Mouse (Mus musculus) liver, adult 10 weeks (tissue): ENCODE data around the gene Wfikkn2. TPM values are rescaled to one million over a fixed set of nuclear protein-coding genes. Genes with fewer than 3 reads are reported as not detected.

ENCODE experiments used
- polyA plus RNA-seq: library from polyadenylated mRNA; stranded (reverse); fragments of 350-450 nt; fragmentation: Illumina TruSeq; extraction: RNeasy Lipid Tissue Mini Kit (QIAGEN cat#74804); gene quantifications from one replicate; pipeline ENCODE4 v1.2.3, GENCODE M21; 2014; ENCODE audit warnings: low read depth, low replicate concordance

Gene Wfikkn2
- polyA plus RNA-seq: not detected

DNA sequence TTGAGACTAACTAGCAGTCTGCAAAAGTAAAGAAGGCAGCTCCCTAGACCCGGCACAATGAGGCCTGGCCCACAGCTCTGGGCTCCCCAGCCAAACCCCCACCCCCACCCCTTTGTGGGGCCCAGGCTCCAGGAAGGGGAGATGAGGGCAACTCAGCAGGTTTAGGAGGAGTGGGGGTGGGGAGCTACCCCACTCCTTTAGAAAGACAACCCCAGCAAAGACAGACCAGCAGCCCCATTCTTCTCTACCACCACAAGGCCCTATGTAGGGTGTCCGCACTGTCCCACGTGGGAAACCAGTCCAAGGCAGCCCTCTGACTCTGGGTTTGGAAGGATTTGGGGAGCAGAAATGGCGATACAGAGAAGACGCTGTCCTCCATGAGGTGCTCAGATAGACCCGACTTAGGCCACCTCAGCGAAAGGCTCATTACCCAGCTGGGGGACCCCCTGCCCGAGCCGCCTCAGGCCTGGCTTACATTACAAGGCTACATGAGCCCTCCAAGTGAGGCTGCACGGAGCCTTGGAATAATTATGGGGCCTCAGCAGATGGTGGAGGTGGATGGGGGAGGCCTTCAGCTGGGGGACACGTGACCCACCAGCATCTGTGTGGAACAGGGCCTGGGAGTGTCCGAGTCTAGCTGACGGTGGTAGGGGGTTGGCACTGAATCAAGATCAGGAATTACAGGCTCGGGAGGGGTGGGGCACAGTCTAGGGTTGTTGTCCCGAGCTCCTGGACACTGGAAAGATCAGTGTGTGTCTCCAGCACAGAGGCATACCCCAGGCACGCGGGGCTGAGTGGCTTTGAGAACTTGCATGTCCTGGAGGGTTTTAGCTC is at the start of gene Wfikkn2:
Gene Wfikkn2, minus strand, starts transcription at position 51 of the 834 bp plus-strand sequence.

DNA sequence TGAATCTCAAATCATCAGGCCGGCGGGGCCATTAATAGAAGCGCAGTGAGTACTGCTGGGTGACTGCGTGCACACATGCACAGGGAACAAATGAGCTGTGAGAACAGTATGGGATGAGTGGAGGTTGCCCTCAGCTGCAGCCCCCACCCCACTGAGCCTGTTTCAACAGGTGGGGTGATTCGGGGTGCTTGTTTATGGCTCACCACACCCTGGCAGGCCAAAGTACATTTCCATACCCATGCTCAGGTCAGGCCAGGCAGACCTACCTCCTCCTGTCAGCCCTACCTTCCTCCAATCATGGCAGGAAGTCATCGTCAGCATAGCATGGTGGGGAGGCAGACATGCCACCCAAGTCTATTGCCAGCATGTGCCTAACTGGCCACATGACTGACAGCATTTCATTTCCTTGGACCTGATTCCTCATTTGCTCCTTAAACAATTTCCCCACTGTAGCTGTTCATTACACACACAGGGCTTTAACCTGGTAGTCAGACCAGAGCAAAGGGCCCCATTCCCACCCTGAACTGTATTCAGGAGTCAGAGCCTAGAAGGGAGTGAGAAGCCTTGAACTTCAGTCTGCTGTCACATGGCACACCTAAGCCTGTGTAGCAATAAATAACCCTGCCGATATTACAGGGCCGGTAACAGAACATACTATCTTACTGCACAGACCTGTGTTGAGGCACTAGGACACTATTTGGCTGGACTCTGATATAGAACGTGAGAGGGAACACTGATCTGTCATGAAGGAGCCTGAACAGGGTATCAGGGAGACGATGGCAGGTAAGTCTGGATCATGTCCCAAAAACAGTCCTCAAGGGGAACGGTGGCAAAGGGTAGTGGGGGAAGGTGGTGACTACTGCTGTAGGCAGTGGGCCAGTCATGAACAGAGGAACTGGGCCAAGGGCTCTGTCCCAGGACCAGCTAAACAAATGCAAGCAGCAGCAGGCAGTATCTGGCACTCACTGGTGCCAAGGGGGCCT is 35.7 kb upstream of the Wfikkn2 start, which contains the start of gene Gm21885:
Gene Gm21885, plus strand, starts transcription at position 675 of the 983 bp plus-strand sequence.

DNA sequence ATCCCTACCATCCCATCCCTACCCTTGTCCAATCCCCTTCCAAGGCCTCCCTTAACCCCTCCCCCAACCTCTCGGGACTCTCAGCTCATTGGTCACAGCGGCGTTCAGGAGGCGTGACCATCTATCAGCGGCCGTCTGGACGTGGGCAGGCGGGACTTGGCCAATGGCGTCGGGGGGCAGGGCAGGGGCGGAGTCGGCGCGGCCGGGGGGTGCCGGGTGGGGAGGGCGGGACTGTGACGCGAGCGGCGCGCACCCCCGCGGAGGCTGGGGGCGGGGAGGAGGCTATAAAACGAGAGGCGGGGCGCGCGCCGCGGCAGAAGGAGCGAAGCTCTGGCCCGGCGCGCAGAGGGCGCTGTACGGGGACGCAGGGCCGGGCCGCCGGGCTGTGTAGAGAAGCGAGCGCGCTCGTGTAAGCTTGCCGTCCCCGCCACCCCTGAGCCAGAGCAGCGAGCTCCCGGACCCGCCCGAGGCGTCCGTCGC is 34.6 kb downstream of the Wfikkn2 start, which contains the start of gene Tob1:
Gene Tob1, plus strand, starts transcription at position 331 of the 480 bp plus-strand sequence.

Other genes starting within 250 kb of the Wfikkn2 start
- gene Spag9, start 249.9 kb downstream of the Wfikkn2 start, polyA plus RNA-seq: 51.2 TPM
- gene Tob1, start 34.6 kb downstream of the Wfikkn2 start, polyA plus RNA-seq: 283 TPM
- 0.79 TPM for gene Gm21885, start 35.9 kb upstream of the Wfikkn2 start, polyA plus RNA-seq
- gene Luc7l3, start 76.0 kb upstream of the Wfikkn2 start, polyA plus RNA-seq: 85.5 TPM
- gene Ankrd40, start 82.0 kb upstream of the Wfikkn2 start, polyA plus RNA-seq: 46.4 TPM
- gene Abcc3, start 147.0 kb upstream of the Wfikkn2 start, polyA plus RNA-seq: 40.6 TPM
- not detected for gene Cacna1g, start 228.2 kb upstream of the Wfikkn2 start, polyA plus RNA-seq
- not detected for gene Spata20, start 240.2 kb upstream of the Wfikkn2 start, polyA plus RNA-seq